Mouse (Mus musculus) heart, adult 11 months (tissue): ENCODE measurements around the gene Kif4.

ENCODE experiments used
- DNase-seq: peaks from one replicate; pipeline ENCODE4 v3.0.0; 2022

Gene Kif4

GRCm38 (mm10) chrX:100625546-100625801, at the start of gene Kif4:
Gene Kif4 (plus strand): TSS chrX:100625737.
- DNase-seq, result no peak

DNA sequence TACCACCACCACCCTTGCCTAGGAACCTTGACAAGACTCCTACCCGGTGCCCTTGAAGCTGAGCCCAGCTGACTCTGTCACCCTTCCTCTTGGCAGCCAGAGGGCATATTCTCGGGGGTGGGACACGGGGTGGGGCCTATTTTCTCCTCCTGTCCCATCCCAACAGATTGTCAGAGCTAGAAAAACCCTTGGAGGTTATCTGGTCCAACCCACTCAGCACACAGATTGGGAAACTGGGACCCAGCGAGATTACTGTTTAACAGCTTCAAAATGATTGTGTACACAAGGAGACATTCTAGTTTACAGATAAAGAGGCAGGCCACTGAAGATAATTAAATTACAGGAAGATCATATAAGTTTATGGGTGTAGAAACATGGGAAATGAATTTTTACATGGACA, 30.7 kb upstream of the Kif4 start, which contains the start of gene P2ry4:
Gene P2ry4, minus strand, starts transcription at position 79 of the 400 bp plus-strand sequence.
- DNase-seq, result no peak

GRCm38 (mm10) chrX:100597439-100597838, 28.1 kb upstream of the Kif4 start:
- DNase-seq, result no peak

DNA sequence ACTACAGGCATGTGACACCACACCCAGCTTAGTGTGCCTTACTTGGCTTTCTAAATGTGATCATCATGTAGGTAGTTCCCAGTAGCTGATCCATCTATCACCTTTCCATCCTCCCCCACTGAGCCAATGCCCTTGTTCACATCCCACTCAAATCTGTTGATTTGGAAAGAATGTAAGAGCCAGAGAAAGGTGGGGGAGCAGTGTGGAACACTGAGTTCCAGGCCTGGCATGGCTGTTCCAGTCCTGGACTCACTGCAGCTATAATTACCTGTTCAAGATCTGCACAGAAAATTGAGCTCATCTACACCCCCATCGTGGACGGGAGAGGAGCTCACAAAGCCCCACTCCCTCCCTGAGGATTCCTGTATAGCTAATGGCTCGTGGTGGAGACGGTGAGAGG, 25.8 kb upstream of the Kif4 start:
- no peak for DNase-seq

DNA sequence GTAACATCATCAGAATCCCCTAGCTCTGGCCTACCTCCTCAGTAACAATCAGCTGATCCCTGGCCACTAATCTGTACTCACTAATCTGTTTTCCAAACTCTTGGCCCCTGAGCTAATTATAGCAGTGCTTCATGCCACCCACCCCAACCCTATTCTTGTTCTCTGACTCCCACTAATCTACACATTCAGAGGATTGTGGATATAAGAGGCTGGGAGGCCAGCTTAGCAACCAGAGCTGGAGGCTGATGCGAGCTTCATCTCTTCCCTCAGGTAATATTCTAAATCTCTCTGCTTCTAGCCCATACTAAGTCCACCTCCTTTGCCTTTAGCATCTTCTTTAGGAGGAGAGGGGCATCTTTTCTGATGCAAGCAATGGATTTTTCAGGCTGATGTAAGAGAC, 20.2 kb upstream of the Kif4 start, which contains the start of gene Arr3:
Gene Arr3, plus strand, starts transcription at position 184 of the 400 bp plus-strand sequence.
- DNase-seq, result no peak

DNA sequence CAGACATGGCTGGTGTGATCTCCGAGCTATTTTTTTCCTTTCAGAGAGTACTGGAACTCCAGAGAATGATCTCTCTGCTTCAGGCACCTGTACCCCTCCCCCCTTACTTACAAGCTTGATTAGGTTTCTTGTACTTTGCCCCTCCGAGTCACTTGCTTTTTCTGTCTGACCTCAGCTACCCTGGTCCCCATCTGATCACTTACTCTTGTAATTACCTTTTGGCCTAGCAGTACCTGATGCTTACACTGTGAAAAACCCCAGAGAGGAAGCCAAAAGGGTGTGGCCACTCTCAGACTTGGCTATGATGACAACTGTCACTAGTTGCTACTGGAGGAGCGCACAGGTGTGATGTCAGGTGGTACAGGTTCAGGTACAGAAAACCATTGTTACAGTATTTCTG, 7.0 kb upstream of the Kif4 start:
- DNase-seq, result no peak

DNA sequence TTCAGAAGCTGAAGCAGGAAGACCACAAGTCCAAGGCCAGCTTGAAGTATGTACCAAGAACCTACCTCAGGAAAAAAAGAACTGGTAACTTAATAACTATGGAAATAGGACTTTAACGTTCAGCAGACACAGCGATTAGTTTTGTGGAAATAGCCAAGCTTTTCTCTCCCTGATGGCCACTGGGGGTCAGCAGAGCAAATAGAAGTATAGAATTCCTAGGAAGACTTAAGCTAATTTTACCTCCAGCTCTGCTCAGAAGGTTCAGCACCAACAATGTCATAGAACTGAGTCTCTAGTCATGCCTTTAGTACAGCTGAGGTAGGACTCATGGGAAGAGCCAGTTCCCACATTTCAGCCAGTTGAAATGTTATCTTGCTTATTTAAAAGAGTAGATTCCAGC, 4.2 kb upstream of the Kif4 start:
- no peak for DNase-seq

- no peak for DNase-seq
Measured at GRCm38 (mm10) chrX:100624242-100624641, 1.3 kb upstream of the Kif4 start.

DNA sequence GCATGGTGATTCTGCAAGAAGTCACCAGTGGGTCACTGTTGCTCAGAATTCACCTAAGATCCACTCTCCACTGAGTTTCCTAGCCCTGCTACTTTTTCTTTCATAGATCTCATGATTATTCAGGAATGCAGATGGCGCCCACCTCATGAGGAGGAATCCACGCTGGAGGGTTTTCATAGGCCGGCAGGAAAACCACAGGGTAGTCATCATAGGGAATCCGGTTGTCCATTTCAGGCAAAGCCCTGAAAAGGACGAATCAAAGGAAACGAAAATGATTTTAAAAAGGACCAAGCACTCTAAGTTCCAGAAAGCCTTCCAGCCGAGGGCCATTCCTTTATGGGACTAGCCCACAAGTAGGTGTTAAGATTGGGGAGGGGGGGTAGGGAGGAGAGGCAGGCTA, 391 bp upstream of the Kif4 start:
- no peak for DNase-seq

DNA sequence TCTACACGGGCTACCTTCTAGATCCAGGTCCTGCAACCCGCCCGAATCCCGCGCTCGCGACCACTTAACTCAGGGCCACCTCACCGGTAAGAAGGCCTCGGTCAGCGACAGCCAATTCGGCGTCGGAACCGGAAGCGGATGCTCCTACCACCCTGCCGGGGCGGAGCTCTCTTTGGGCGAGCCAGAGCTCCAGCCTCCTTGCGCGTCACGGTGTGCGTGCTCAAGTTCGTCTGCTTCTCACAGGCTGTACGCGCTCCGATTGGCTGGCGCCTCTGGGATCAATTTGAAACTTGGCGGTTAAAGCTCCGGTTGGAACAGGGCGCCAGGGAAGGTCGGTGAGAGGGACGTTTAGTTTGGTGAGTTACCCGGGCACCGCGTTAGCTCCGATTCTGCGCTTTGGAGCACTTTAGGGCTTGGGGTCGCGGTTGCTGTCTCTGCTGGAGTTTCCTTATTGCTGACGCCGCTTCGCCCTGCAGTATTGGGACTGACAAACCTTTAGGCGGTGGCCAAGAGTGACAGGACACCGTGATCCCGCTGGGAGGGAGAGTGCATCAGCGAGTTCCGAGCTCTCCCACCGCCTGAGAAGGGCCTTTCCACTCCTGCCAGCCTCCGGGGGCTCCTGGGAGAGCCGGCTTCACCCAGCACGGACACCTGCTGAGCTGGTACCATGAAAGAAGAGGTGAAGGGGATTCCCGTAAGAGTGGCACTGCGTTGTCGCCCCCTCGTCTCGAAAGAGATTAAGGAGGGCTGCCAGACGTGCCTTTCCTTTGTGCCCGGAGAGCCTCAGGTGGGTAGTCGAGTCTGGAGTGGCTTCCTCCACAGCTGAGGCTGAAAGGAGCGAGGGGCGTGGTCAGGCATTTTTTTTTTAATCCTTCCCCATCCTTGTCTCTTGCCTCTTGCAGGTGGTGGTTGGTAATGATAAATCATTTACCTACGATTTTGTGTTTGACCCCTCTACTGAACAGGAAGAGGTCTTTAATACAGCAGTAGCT, 561 bp downstream of the Kif4 start, which contains the start of gene Pdzd11:
Gene Pdzd11, minus strand, starts transcription at position 767 of the 992 bp plus-strand sequence.
- peak; percentile 99 for DNase-seq

GRCm38 (mm10) chrX:100629076-100629475, 3.5 kb downstream of the Kif4 start:
- no peak for DNase-seq

DNA sequence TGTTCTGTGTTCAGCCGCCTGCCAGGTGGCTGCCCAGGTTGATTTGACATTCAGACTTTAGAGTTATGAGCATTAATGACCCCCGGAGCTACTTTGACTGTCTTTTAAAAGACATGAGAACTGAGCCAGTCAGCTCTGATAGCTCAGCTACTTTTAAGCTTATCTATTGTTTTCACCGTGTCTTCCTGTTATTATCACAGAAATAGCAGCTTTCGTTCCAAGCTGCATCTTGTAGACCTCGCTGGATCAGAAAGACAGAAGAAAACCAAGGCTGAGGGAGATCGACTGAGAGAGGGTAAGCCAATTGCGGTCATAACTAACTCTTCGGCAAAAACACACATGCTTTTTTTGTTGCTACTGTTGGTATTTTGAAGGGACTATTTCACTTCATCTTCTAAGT, 12.9 kb downstream of the Kif4 start:
- no peak for DNase-seq

DNA sequence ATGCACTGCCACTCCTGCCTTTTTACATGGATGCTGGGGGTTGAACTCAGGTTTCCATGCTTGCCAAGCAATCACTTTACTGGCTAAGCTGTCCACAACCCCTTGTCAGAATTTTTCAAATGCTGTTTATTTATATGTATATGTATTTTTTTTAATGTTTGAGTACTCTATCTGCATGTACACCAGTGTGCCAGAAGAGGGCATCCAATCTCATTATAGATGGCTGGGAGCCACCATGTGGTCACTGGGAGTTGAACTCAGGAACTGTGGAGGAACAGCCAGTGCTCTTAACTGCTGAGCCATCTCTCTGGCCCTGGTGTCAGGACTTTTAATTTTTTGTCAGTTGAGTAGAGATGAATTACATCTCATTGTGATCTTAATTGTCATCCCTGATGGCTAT, 27.3 kb downstream of the Kif4 start:
- no peak for DNase-seq

GRCm38 (mm10) chrX:100664825-100665224, 39.3 kb downstream of the Kif4 start:
- DNase-seq, result no peak

DNA sequence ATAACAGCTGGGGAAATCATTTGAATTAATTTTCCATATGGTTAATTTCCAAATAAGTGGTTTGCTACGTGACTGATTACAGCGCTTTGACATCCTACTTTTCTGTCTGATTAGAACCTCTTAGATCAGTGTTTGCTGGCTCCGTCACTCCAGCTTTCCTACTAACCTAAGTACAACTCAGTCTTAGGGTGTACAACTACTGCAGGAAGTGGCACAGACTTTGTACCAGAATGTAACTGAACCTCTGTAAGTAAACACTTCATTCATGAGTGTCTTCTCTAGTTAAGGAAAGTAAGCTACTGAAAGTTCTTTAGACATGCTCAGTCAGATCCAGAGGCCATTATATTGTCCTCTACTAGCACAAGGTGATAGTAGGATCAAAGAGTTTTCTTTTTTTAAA, 52.7 kb downstream of the Kif4 start:
- DNase-seq, result no peak

GRCm38 (mm10) chrX:100686527-100686926, 61.0 kb downstream of the Kif4 start:
- no peak for DNase-seq

DNA sequence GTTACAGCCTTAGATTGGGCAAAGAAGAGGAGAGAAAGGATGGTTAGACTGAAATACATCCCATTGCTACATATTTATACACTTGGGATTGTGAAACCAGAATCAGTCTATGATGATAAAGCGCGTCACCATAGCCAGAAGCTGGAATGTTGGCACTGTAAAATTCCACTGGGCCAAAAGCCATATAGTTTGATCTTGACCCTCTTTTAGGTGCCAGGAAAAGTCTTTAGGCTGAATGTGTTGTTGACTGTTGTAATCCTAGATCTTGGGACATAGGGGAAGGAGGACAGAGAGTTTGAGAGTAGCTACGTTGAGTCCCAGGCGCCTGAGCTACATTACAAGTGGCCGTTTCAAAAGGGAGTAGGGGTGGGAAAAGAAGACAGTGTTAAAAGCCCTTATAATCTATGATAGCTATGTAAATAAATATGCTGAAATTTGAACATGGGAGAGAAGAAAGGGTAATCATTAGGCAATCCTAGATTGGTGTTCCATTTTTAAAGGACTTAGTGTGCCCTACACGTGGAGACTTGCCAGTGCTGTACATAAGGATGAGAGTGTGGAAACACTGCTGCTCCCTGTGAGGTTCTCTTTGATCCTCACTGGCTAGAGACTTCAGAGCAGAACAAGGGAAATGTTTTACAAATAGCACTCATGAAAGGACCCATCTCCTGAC, 62.0 kb downstream of the Kif4 start:
- no peak for DNase-seq

- DNase-seq, result no peak
Measured at GRCm38 (mm10) chrX:100688033-100688370, 62.5 kb downstream of the Kif4 start.

GRCm38 (mm10) chrX:100696776-100697175, 71.2 kb downstream of the Kif4 start:
- DNase-seq, result no peak

GRCm38 (mm10) chrX:100708032-100708431, 82.5 kb downstream of the Kif4 start:
- no peak for DNase-seq

- no peak for DNase-seq
Measured at GRCm38 (mm10) chrX:100716173-100716572, 90.6 kb downstream of the Kif4 start.

DNA sequence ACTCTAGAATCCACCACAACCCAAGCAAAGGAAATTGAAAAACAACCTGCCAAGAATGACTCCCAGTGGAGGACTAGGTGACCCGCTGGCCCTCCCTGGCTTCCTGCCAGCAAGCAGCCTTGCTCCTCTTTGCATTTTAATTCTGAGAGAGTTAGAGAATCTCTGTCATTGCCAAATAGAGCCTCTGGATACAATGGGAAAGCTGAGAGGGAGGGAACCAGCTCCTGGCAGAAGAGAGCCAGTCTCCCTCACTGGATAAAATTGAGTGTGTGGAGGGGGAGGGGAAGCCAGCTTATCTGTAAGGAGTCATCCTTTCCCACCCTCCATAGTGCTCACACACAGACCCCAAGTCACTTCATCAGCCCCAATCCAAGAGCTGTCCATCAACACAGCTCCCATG, 103.4 kb downstream of the Kif4 start:
- peak; percentile 89 for DNase-seq

GRCm38 (mm10) chrX:100729665-100730188, 104.2 kb downstream of the Kif4 start, which contains the start of gene Gdpd2:
Gene Gdpd2 (plus strand): TSS chrX:100729873.
- DNase-seq, result peak; percentile 88

DNA sequence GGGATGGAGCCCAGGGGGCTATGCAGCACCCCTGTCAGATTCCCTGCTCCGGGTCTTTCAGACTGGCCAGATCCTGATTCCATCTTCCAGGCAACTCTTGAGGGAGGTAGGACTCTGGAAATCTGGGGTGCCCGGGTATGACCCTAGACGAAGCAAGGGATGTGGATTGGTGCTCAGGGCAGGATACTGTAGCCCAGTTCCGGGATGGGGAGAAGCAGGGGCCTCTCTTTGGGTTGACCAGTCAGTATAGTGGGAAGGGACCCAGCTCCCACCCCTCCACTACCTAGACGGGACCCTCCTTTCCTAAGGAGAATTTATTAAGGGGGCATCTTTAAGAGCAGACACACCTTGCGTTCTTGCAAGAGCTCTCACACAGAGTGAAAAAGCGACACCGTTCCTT, 104.7 kb downstream of the Kif4 start:
- DNase-seq, result no peak
